Mouse (Mus musculus) brown adipose tissue, adult 24 weeks (tissue): ENCODE measurements around the gene Aoc3. TPM values are rescaled to one million over a fixed set of nuclear protein-coding genes. Genes with fewer than 3 reads are reported as not detected.
A peak's percentile ranks its signal among the peaks of the same experiment; 100 is the strongest.
"Not testable (repeated sequence)": the region's sequence is repeated elsewhere in the genome, so short reads cannot be mapped to it uniquely, and the experiment has no call there.

Experiments used
- H3K27ac ChIP-seq: fragments of 200-500 bp; replicated peaks from 2 replicates; pipeline ENCODE4 v1.5.1; 2012; ENCODE audit warnings: low read depth, mild to moderate bottlenecking, low read length
- H3K4me1 ChIP-seq: fragments of 200-500 bp; 2 replicates; pipeline ENCODE4 v1.6.1; 2012; ENCODE audit warnings: low read length, mixed read lengths; ENCODE audit not compliant: control insufficient read depth, insufficient read depth, insufficient read length
- H3K4me3 ChIP-seq: fragments of 200-500 bp; 2 replicates; pipeline ENCODE4 v1.5.1; 2012; ENCODE audit warnings: low read depth, mild to moderate bottlenecking, low read length, moderate library complexity; ENCODE audit not compliant: insufficient read depth
- polyA plus RNA-seq: library from polyadenylated mRNA; stranded (reverse); fragments of >200 nt; gene quantifications from 2 replicates; pipeline ENCODE4 v1.2.4, GENCODE M21; 2012; ENCODE audit not compliant: missing spikeins, insufficient read depth, insufficient read length

The Aoc3 gene
- polyA plus RNA-seq, 1 experiment = 209 TPM

DNA sequence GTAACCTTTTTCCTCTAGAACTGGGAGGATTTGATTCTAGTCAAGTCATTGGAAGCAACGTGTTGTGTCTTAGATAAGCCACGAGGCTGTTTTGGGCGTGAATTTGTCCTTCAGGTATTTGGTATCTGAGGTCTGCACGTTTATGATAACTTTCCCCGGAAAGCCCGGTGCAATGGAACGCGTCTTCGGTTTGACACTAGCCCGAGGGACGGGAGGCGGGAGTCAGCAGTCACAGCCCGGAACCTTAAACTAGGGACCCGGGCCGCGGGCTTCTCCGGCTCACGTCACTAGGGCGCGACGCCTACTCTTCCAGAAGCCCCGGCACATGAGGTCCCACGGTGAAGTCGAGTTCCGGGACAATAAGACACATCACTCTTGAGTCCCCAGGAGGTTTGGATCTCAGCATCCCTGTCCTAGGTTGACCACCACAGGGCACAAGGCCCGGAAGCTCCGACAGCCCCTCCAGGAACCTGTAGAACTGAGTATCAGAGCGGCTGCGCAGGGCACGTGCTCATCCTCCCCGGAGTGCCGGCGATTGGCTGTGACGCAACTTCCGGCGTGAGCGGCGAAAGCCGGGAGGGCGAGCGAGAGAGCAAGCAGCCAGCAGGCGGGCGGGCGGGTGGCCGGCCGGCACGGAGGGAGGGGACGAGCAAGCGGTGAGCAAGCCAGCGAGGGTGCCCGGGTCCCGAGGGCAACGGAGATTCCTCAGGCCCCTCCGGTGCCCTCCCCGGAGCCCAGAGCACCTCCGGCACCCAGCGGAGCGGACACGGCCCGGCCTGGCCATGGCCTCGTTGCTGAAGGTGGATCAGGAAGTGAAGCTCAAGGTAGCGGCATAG, 14.5 kb upstream of the Aoc3 start, which contains the start of gene Psme3:
Gene Psme3, plus strand, starts transcription at position 549 of the 836 bp plus-strand sequence.
- Histone ChIP-seq H3K4me1 (peaks cover 3% of the 10 kb centered on the region; the same call in 1 of the 2 replicates), H3K27ac (peak within 1 kb of the TSS; percentile 95), H3K4me3 (peak within 1 kb of the TSS; percentile 93)

DNA sequence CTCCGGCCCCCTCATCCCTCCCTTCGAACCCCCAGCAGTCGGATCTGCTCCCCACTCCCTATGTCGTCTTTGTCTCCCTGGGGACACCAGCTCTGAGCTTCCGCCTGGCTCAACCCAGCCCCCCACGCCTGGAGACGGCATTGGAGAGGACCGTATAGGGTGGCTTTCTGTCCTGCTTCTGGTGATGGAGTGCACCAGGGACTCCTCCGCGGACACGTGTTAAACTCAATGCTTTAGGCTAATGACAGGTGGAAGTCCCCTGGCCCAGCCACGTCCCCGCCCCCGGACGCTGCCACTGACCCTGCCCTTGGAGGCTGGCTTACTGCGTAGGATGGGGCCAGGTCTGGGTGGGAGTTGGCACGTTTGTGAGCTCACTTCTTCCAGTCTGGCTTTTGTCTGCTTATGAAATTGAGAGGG, 13.9 kb upstream of the Aoc3 start:
- Histone ChIP-seq H3K4me1 (peaks cover 3% of the 10 kb centered on the region; the same call in 1 of the 2 replicates), H3K27ac (peak overlapping the region; percentile 76), H3K4me3 (peak overlapping the region; percentile 93)

DNA sequence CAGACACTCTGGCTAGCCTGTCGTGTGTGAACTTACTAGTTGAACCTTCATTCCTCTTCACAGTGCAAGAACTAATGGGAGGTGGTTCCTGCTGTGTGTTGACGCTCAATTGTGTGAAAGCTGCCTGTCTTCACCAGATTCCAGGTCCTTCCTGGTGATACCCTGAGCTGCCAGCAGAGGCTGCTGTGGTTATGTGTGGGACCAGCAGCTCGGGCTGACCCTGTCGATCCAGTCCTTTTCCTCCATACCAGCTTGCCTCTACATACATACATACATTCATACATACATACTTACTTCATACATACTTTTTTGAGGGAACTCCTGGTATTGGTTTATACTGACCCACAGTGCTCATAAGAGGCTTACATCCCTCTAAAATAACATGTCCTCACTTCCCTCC, 6.8 kb upstream of the Aoc3 start:
- Histone ChIP-seq H3K4me3 (no peak overlapping the region), H3K27ac (no peak overlapping the region)

DNA sequence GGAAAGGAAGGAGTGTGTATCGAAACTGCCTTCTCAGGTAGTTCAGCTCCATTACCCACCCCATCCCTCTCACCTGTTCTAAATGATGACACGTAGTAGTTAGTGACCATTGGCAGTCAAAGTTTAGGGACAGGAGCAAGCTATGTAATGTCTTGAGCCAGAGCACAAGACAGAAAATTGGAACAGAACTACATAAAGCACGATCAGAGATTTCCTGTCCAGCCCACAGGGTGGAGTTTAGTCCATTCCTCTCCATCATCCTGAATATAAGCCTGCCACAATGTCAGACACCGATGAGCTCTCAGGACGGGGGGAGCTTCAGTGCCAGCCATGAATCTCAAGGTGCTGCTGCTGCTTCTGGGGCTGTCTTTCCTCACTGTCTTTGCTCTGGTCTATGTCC, 5.6 kb upstream of the Aoc3 start, which contains the start of gene Aoc2:
Gene Aoc2, plus strand, starts transcription at position 301 of the 400 bp plus-strand sequence.
- H3K4me1 ChIP-seq = peaks cover 3% of the 10 kb centered on the region
- H3K4me3 ChIP-seq = no peak within 1 kb of the TSS
- no peak within 1 kb of the TSS for H3K27ac ChIP-seq

More for the DNA sequence above, 6.8 kb upstream of the Aoc3 start:
- no peaks in the 10 kb centered on the region for H3K4me1 ChIP-seq

DNA sequence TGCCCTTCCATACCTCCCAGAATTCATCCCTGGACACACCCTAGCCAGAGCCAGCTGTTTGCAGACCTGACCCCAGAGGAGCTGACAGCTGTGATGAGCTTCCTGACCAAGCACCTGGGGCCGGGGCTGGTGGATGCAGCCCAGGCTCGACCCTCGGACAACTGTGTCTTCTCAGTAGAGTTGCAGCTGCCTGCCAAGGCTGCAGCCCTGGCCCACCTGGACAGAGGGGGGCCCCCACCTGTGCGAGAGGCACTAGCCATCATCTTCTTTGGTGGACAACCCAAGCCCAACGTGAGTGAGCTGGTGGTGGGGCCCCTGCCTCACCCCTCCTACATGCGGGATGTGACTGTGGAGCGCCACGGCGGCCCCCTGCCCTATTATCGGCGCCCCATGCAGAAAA, 5.2 kb upstream of the Aoc3 start:
- H3K4me3 ChIP-seq, H3K27ac ChIP-seq, H3K4me1 ChIP-seq: not testable (repeated sequence)

DNA sequence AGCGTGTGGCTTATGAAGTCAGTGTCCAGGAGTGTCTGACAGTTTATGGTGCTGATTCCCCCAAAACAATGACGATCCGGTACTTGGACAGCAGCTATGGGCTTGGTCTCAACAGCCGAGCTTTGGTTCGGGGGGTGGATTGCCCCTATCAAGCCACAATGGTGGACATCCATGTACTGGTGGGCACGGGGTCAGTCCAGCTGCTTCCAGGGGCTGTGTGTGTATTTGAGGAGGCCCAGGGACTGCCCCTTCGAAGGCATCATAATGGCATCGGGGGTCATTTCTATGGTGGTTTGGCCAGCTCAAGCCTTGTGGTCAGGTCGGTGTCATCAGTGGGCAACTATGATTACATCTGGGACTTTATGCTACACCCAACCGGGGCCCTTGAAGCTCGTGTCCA, 4.3 kb upstream of the Aoc3 start:
- Histone ChIP-seq H3K27ac (no peak overlapping the region), H3K4me3 (no peak overlapping the region), H3K4me1 (peaks cover 3% of the 10 kb centered on the region)

DNA sequence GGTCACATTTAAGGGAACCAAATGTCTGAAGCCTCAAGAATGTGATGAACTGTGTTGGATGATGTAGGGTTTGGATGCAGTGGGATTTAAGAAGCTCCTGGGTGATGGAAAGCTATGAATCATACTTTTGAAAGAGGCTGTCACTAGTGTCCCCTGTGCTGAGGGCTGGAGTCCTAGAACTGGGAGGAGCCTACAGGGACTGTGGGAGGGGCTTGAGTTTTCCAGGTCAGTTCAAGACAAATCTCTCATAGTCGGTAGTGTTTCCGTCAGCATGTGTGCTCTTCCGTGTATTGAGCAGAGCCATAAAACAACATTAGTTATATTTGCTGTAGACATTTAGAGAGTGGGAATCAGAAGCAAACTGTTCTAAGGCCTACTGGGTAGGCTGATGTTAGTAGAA, 3.1 kb upstream of the Aoc3 start:
- H3K4me1 ChIP-seq = peaks cover 3% of the 10 kb centered on the region

DNA sequence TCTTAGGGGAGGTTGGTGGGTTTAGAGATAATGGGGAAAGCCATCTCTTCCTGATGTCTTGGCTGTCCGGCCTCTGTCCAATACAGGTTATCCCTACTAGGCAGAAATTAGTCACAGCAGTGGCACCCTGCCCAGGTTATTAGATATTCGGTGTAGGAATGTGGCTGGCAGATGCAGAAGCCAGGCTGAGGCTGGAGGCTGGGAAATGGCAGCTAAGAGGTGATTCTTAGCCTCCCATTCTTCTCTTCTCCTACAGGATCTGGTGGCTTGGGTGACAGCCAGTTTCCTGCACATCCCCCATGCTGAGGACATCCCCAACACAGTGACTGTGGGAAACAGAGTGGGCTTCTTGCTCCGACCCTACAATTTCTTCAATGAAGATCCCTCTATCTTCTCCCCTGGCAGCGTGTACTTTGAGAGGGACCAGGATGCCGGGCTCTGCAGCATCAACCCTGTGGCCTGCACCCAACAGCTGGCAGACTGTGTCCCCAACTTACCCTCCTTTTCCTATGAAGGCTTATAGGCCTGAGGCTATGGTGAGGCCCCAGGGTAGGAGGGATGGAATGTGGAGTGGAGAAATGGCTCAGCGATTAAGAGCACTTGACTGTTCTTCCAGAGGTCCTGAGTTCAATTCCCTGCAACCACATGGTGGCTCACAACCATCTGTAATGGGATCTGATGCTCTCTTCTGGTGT, 1.3 kb upstream of the Aoc3 start:
- H3K4me1 ChIP-seq = peaks cover 3% of the 10 kb centered on the region
- H3K27ac ChIP-seq = no peak overlapping the region; the same call in 1 of the 2 replicates
- H3K4me3 ChIP-seq = no peak overlapping the region

More for the DNA sequence above, 3.1 kb upstream of the Aoc3 start:
- H3K27ac ChIP-seq = no peak overlapping the region
- no peak overlapping the region for H3K4me3 ChIP-seq

DNA sequence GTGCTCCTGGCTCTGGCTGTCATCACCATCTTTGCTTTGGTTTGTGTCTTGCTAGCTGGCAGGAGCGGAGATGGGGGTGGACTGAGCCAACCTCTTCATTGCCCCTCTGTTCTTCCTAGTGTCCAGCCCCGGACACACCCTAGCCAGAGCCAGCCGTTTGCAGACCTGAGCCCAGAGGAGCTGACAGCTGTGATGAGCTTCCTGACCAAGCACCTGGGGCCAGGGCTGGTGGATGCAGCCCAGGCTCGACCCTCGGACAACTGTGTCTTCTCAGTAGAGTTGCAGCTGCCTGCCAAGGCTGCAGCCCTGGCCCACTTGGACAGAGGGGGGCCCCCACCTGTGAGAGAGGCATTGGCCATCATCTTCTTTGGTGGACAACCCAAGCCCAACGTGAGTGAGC, 556 bp downstream of the Aoc3 start:
- peak overlapping the region; percentile 83 for H3K4me3 ChIP-seq
- not testable (repeated sequence) for H3K4me1 ChIP-seq
- H3K27ac ChIP-seq = peak overlapping the region; percentile 96

DNA sequence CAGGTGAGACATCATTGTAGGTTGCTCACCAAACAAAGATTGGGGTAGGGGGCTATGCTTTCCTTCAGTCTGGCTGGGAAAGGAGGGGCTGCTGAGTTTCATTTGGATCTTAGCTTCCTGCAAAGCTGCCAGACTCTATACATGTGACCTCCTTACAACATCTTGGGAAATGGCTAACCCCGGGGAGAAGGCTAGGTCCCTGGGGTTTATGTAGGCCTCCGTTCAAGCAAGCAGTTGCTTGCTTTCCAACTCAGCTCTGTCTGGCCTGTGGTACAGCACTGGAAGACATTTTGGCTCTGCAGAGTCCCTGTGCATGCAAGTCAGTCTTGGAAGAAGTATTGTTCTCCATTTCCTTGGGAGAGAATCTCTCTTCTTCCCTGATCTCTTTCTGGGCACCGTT, 2.1 kb downstream of the Aoc3 start:
- peak overlapping the region; percentile 96 for H3K27ac ChIP-seq
- peaks cover 5% of the 10 kb centered on the region for H3K4me1 ChIP-seq
- peak overlapping the region; percentile 83 for H3K4me3 ChIP-seq

DNA sequence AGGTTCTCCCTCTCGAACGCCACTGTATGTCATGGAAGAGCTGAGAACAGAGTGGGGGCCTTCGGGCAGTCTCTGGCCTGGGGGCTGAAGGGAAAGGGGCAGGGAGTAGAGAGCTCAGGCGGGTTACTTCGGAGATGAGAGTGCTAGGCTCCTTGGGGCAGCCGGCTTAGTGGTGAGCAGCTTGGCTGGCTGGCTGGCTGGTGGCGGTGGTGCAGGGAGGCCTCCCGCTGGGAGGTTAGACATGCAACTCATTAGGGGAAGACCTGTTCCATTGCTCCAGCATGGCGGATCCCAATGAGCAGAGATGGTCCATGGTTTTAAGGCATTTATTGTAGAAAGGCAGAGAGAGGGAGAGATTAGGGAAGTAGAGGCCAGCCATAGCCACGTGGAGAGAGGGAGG, 3.6 kb downstream of the Aoc3 start:
- peak overlapping the region; percentile 57 for H3K4me3 ChIP-seq
- H3K4me1 ChIP-seq = peaks cover 4% of the 10 kb centered on the region
- peak overlapping the region; percentile 78 for H3K27ac ChIP-seq

DNA sequence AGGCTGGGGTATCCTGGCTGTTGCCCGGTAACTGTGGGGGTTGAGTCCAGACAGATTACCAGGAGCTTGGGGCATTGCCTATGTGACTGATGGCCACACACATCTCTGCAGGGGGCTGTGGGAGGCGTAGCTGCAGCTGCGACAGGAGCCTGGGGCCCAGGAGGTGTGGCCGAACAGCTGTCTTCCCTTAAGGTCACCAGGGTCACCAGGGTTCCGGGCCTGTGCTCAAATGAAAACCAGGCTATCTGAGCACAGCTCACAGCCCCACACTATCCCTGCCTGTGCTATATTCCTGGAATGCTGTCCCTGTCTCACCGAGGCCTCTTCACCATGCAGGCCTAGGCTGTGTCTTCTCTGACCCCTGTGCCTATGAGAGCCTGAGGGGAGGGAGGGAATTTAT, 4.1 kb downstream of the Aoc3 start:
- Histone ChIP-seq H3K4me1 (0 out of 2 replicates have a peak, but pooled peaks cover 2% of the 10 kb centered on the region), H3K27ac (peak overlapping the region; percentile 78), H3K4me3 (peak overlapping the region; percentile 57)

DNA sequence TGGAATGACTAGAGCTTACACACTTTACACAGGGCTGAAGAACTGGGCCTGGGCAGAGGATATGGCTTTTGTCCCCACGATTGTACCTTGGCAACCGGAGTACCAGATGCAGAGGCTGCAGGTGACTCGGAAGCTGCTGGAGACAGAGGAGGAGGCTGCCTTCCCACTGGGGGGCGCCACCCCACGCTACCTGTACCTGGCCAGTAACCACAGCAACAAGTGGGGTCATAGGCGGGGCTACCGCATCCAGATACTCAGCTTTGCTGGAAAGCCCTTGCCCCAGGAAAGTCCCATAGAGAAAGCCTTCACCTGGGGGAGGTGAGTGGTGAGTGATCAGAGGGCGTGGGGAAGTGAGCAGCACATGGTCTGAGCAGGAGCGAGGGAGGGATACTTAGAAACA, 5.3 kb downstream of the Aoc3 start:
- no peak overlapping the region for H3K27ac ChIP-seq
- H3K4me3 ChIP-seq = 0 out of 2 replicates have a peak overlapping the region, but pooled peaks have one; percentile 9
- 0 out of 2 replicates have a peak, but pooled peaks cover 2% of the 10 kb centered on the region for H3K4me1 ChIP-seq

DNA sequence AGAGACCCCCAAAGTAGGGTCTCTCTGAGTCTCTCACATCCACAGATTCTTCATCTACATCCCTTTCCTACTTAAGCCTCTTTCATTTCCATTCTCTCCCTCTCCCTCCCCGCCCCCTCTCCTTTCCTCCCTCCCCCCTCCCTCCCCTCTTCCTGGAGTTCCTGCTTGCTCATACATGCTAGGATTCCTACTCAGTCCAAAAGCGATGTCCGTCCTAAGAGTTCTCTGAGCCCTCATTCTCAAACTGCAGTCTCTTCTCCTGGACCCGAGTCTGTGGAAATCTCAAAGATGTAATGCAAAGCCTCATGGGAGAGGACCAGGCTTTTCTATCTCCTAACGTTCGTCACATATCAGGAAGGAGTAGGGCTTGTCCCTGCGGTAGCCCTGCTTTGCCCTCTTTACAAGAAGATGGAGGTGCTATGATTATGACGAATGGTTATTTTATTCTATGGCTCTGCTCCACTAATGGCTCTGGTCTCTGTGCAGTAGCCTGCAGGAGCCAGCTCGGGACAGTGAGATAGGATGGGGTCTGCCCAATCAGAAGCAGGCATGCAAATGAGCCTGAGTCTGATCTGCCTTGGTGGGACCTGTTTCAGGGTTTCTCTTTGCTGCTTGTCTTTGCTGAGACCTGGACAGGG, 7.8 kb downstream of the Aoc3 start:
- Histone ChIP-seq H3K4me1 (0 out of 2 replicates have a peak, but pooled peaks cover 2% of the 10 kb centered on the region), H3K4me3 (no peak overlapping the region), H3K27ac (no peak overlapping the region)
